ENCODE assay signal across 8 mouse cellular contexts in genomic region chr1:133855274-133856017, GRCm38 (mm10). TPM values are rescaled to one million over a fixed set of nuclear protein-coding genes. Genes with fewer than 3 reads are reported as not detected.
DNase-seq lines count a peak whose midpoint lies in the region; ATAC-seq and TF ChIP-seq lines count a peak whose summit lies in the region.

No protein-coding gene starts in this region.

- H3K4me2 ChIP-seq in heart, embryonic 11.5 days, result peak overlapping the region; percentile 60
- H3K4me2 ChIP-seq in forebrain, embryonic 16.5 days (ENCODE audit: low read length), result peak overlapping the region; percentile 47
- peak overlapping the region; percentile 56; the same call in 1 of the 2 replicates for H3K4me2 ChIP-seq in intestine, embryonic 16.5 days (ENCODE audit: low read depth, low read length)
- H3K4me2 ChIP-seq in liver, postnatal 0 days (ENCODE audit: low read depth, low read length), result peak overlapping the region; percentile 64

- H3K36me3 ChIP-seq in heart, embryonic 11.5 days (ENCODE audit: control insufficient read depth, insufficient read depth, low read length), result no peaks in the 10 kb centered on the region
- H3K36me3 ChIP-seq in forebrain, embryonic 16.5 days (ENCODE audit: control insufficient read depth, insufficient read depth), result no peaks in the 10 kb centered on the region
- H3K36me3 ChIP-seq in intestine, embryonic 16.5 days (ENCODE audit: control insufficient read depth, insufficient read depth, low read length), result no peaks in the 10 kb centered on the region
- H3K36me3 ChIP-seq in liver, postnatal 0 days (replicated peaks; ENCODE audit: insufficient read depth, low read length), result no peaks in the 10 kb centered on the region

- TF ChIP-seq EP300 in liver, postnatal 0 days (IDR thresholded peaks at IDR 0.05; ENCODE audit: low read depth), result no peak

- no peaks in the 10 kb centered on the region for H3K9me3 ChIP-seq in heart, embryonic 11.5 days (replicated peaks; ENCODE audit: control insufficient read depth, low read length)
- H3K9me3 ChIP-seq in forebrain, embryonic 16.5 days (ENCODE audit: control insufficient read depth, low read length), result no peaks in the 10 kb centered on the region
- H3K9me3 ChIP-seq in intestine, embryonic 16.5 days (ENCODE audit: control insufficient read depth, low read length), result no peaks in the 10 kb centered on the region
- H3K9me3 ChIP-seq in liver, postnatal 0 days (ENCODE audit: low read length), result no peaks in the 10 kb centered on the region

- peaks cover 10% of the 10 kb centered on the region; the same call in 1 of the 2 replicates for H3K27me3 ChIP-seq in heart, embryonic 11.5 days (ENCODE audit: control insufficient read depth, insufficient read depth, low read length)
- H3K27me3 ChIP-seq in forebrain, embryonic 16.5 days (replicated peaks; ENCODE audit: control insufficient read depth, insufficient read depth, low read length), result no peaks in the 10 kb centered on the region; the same call in 1 of the 2 replicates
- H3K27me3 ChIP-seq in intestine, embryonic 16.5 days (replicated peaks; ENCODE audit: control insufficient read depth, insufficient read depth, low read length), result no peaks in the 10 kb centered on the region
- H3K27me3 ChIP-seq in liver, postnatal 0 days (ENCODE audit: insufficient read depth, low read length), result peaks cover 20% of the 10 kb centered on the region; the same call in 1 of the 2 replicates

- no peak overlapping the region for H3K9ac ChIP-seq in heart, embryonic 11.5 days (ENCODE audit: low read depth, low read length)
- H3K9ac ChIP-seq in forebrain, embryonic 16.5 days (replicated peaks; ENCODE audit: low read depth, low read length), result peak overlapping the region; percentile 41; the same call in 1 of the 2 replicates
- H3K9ac ChIP-seq in intestine, embryonic 16.5 days (ENCODE audit: low read depth, low read length), result peak overlapping the region; percentile 1; the same call in 1 of the 2 replicates
- H3K9ac ChIP-seq in liver, postnatal 0 days (replicated peaks), result no peak overlapping the region

- peaks cover 16% of the 10 kb centered on the region for H3K4me1 ChIP-seq in heart, embryonic 11.5 days (ENCODE audit: control insufficient read depth, insufficient read depth, low read length)
- peaks cover 27% of the 10 kb centered on the region for H3K4me1 ChIP-seq in forebrain, embryonic 16.5 days (replicated peaks; ENCODE audit: control insufficient read depth, insufficient read depth, low read length)
- H3K4me1 ChIP-seq in intestine, embryonic 16.5 days (ENCODE audit: control insufficient read depth, insufficient read depth, low read length), result peaks cover 14% of the 10 kb centered on the region; the same call in 1 of the 2 replicates
- H3K4me1 ChIP-seq in liver, postnatal 0 days (ENCODE audit: insufficient read depth), result peaks cover 18% of the 10 kb centered on the region

- TF ChIP-seq CTCF in liver, postnatal 0 days (IDR thresholded peaks at IDR 0.05; ENCODE audit: low read depth), result no peak

- intact Hi-C loops in heart, postnatal 25 days (cut with DNase I), result no loop called here

- H3K4me3 ChIP-seq in heart, embryonic 11.5 days (ENCODE audit: low read depth, low read length), result peak overlapping the region; percentile 34
- H3K4me3 ChIP-seq in forebrain, embryonic 16.5 days (replicated peaks; ENCODE audit: low read length), result peak overlapping the region; percentile 31
- H3K4me3 ChIP-seq in intestine, embryonic 16.5 days (ENCODE audit: low read length), result peak overlapping the region; percentile 26; the same call in 1 of the 2 replicates
- 0 out of 2 replicates have a peak overlapping the region, but pooled peaks have one; percentile 31 for H3K4me3 ChIP-seq in liver, postnatal 0 days (ENCODE audit: low read depth, low read length)

- no peak for ATAC-seq in heart, embryonic 11.5 days (replicated peaks; ENCODE audit: insufficient number of reproducible peaks, low FRiP score, low TSS enrichment)
- 0 out of 2 replicates have a peak, but pooled peaks have one; percentile 4 for ATAC-seq in forebrain, embryonic 16.5 days
- ATAC-seq in intestine, embryonic 16.5 days, result peak; percentile 45; the same call in 1 of the 2 replicates
- ATAC-seq in liver, postnatal 0 days, result no peak

- DNase-seq in heart, postnatal 25 days (ENCODE audit: low spot score), result no peak
- peak; percentile 77 for DNase-seq in brain, adult 2 months (ENCODE audit: low read depth, low spot score)
- DNase-seq in liver, postnatal 0 days, result no peak
- DNase-seq in skeletal muscle tissue, adult 2 months (ENCODE audit: low read depth, low spot score), result peak; percentile 23
- no peak for DNase-seq in natural killer cell, adult 2 months (ENCODE audit: low spot score in 2 of 2)

- H3K27ac ChIP-seq in heart, embryonic 11.5 days (ENCODE audit: low read depth, low read length), result no peak overlapping the region
- H3K27ac ChIP-seq in forebrain, embryonic 16.5 days (ENCODE audit: low read length), result peak overlapping the region; percentile 41; the same call in 1 of the 2 replicates
- no peak overlapping the region for H3K27ac ChIP-seq in intestine, embryonic 16.5 days (ENCODE audit: low read length)
- no peak overlapping the region for H3K27ac ChIP-seq in liver, postnatal 0 days (ENCODE audit: low read depth)

- WGBS in heart, embryonic 11.5 days (ENCODE audit: insufficient replicate concordance), result 6% methylated on average over 15 of the region's 15 CpGs
- WGBS in forebrain, embryonic 16.5 days, result 11% methylated on average over 15 of the region's 15 CpGs
- 17% methylated on average over 15 of the region's 15 CpGs for WGBS in intestine, embryonic 16.5 days
- 16% methylated on average over 15 of the region's 15 CpGs for WGBS in liver, postnatal 0 days (ENCODE audit: insufficient replicate concordance)

RNA-seq across cellular contexts. Expression of gene Optc, which starts 52.4 kb away (rescaled TPM):
- polyA plus RNA-seq in heart, embryonic 11.5 days (2014; fragmentation: Nextera tagmentation; extraction: Ambion mirVana), result 0.21 and 1.0 TPM in 2 replicates
- total RNA-seq in heart, postnatal 25 days (2021), result under 1 TPM; 0.36 to 0.42 TPM
- polyA plus RNA-seq in forebrain, embryonic 16.5 days (2015; fragmentation: Nextera tagmentation; extraction: Ambion mirVana), result 1.7 and 2.2 TPM in 2 replicates
- polyA plus RNA-seq in intestine, embryonic 16.5 days (2015; fragmentation: Nextera tagmentation; extraction: Ambion mirVana), result 1.1 and 1.3 TPM in 2 replicates
- polyA plus RNA-seq in liver, postnatal 0 days (2015; fragmentation: Nextera tagmentation; extraction: Ambion mirVana), result 0.11 and 0.14 TPM in 2 replicates

RNA-seq across cellular contexts. Expression of gene Atp2b4, which starts 54.6 kb away (rescaled TPM):
- polyA plus RNA-seq in heart, embryonic 11.5 days (2014; fragmentation: Nextera tagmentation; extraction: Ambion mirVana), result 26.1 and 35.6 TPM in 2 replicates
- total RNA-seq in heart, postnatal 25 days (2021), result 10 to 100 TPM; 20.5 to 24.0 TPM
- polyA plus RNA-seq in forebrain, embryonic 16.5 days (2015; fragmentation: Nextera tagmentation; extraction: Ambion mirVana), result 9.3 and 11.1 TPM in 2 replicates
- 14.8 and 14.9 TPM in 2 replicates for polyA plus RNA-seq in intestine, embryonic 16.5 days (2015; fragmentation: Nextera tagmentation; extraction: Ambion mirVana)
- 6.6 and 9.9 TPM in 2 replicates for polyA plus RNA-seq in liver, postnatal 0 days (2015; fragmentation: Nextera tagmentation; extraction: Ambion mirVana)

Comparison
In these comparisons a context has a peak if more than half of its experiments do, and no peak if none do; other contexts are left out.
1. ATAC-seq: peak in forebrain, embryonic 16.5 days (single experiment) and intestine, embryonic 16.5 days (single experiment); none in heart, embryonic 11.5 days (single experiment) and liver, postnatal 0 days (single experiment).
2. H3K9ac ChIP-seq: peak in forebrain, embryonic 16.5 days (single experiment) and intestine, embryonic 16.5 days (single experiment); none in heart, embryonic 11.5 days (single experiment) and liver, postnatal 0 days (single experiment).
3. DNase-seq: peak in brain, adult 2 months (single experiment) and skeletal muscle tissue, adult 2 months (single experiment); none in heart, postnatal 25 days (single experiment), liver, postnatal 0 days (single experiment) and natural killer cell, adult 2 months (0 of 2).
4. Peak in every context shown above with its lines, with median percentiles within 50 percentile points of each other: H3K4me2 ChIP-seq and H3K4me3 ChIP-seq.